Mouse (Mus musculus) forebrain, embryonic 12.5 days (tissue): Measurements from ENCODE around the gene B430218F22Rik. TPM values are rescaled to one million over a fixed set of nuclear protein-coding genes. Genes with fewer than 3 reads are reported as not detected.
A peak's percentile ranks its signal among the peaks of the same experiment; 100 is the strongest.
"Not testable (repeated sequence)": the region's sequence is repeated elsewhere in the genome, so short reads cannot be mapped to it uniquely, and the experiment has no call there.

ENCODE experiments used
- ATAC-seq: fragments of 200-750 bp; cut with Nextera tagmentation; 2 replicates; pipeline ENCODE4 v1.8.0; 2017; ENCODE audit warnings: moderate TSS enrichment; ENCODE audit not compliant: low FRiP score
- H3K27ac ChIP-seq: fragments of 300-500 bp; sonication (generic); 2 replicates; pipeline ENCODE4 v1.5.1; 2016; ENCODE audit warnings: mild to moderate bottlenecking
- H3K27me3 ChIP-seq: fragments of 300-500 bp; sonication (generic); 2 replicates; pipeline ENCODE4 v1.6.1; 2016; ENCODE audit warnings: mild to moderate bottlenecking
- H3K36me3 ChIP-seq: fragments of 300-500 bp; sonication (generic); replicated peaks from 2 replicates; pipeline ENCODE4 v1.6.1; 2016; ENCODE audit warnings: mild to moderate bottlenecking
- H3K4me1 ChIP-seq: fragments of 300-500 bp; sonication (generic); 2 replicates; pipeline ENCODE4 v1.6.1; 2016
- H3K4me2 ChIP-seq: fragments of 300-500 bp; sonication (generic); 2 replicates; pipeline ENCODE4 v1.6.1; 2016; ENCODE audit warnings: mild to moderate bottlenecking, moderate library complexity
- H3K4me3 ChIP-seq: fragments of 300-500 bp; sonication (generic); replicated peaks from 2 replicates; pipeline ENCODE4 v1.5.1; 2016; ENCODE audit warnings: mild to moderate bottlenecking
- H3K9ac ChIP-seq: fragments of 300-500 bp; sonication (generic); 2 replicates; pipeline ENCODE4 v1.6.1; 2016; ENCODE audit warnings: mild to moderate bottlenecking
- H3K9me3 ChIP-seq: fragments of 300-500 bp; sonication (generic); 2 replicates; pipeline ENCODE4 v1.6.1; 2016
- WGBS: fragments of 180-500 bp; shearing (Covaris S2); methylation state at CpG from one replicate; pipeline ENCODE4 v1.1.7; 2016; 5-methylcytosine and 5-hydroxymethylcytosine counted together
- polyA plus RNA-seq: library from polyadenylated mRNA; unstranded; fragments of >200 nt; fragmentation: Nextera tagmentation; extraction: Ambion mirVana; gene quantifications from 2 replicates; pipeline ENCODE4 v1.2.1, GENCODE M21; 2016

The B430218F22Rik gene
- 0.46 and 1.4 TPM in 2 replicates for polyA plus RNA-seq

DNA sequence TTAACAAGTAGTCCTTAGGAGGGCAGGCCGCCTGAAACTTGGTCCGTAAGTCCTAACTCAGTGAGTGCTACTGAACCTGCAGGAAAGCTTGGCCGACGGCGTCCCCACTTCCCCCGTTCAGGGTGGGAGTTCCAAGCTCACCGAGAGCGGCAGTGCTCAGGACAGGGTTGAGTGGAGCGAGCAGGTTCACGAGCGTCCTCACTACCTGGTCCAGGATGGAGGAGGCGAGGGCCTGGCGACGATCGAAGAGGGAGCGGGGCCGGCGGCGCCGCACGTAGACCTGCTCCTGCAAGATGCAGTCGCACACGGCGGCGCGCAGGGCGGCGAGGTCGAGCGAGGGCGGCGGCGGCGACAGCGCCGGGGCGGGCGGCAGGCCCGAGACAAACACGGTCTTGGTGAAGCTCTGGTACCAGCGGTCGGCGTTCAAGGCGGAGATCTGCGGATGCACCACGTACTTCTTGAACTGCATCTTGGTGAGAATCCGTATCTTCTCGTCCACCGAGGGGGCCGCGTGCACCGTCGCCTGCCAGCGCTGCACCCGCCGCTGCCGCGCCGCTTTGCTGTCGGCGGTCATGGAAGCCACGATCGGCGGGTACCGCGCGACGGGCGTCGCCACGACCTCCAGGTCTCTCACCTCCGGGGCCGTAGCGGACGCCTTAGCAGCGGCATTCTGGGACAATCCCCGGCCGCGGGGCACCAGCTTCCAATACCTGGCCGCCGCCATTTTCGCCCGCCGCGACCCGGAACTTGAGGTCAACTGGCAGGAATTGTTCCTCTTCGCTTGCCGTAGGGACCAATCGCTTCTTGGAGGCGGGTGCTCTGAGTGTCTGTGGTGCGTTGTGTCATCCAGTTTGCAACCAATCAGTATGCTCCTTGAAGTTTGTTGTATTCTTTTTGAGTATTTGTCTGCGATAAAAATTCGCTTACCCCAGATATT lies at the start of gene B430218F22Rik, which contains the start of gene Mrps30:
Gene B430218F22Rik, plus strand, starts transcription at position 120 of the 937 bp plus-strand sequence.
Gene Mrps30, minus strand, starts transcription at position 742 of the 937 bp plus-strand sequence.
- peak within 1 kb of the TSS; percentile 74 for H3K4me2 ChIP-seq
- peak within 1 kb of the TSS; percentile 83 for H3K9ac ChIP-seq
- peaks cover 8% of the 10 kb centered on the region for H3K4me1 ChIP-seq
- peak; percentile 98 for ATAC-seq
- under 1% methylated on average over 89 of the region's 93 CpGs for WGBS
- peak within 1 kb of the TSS; percentile 92 for H3K4me3 ChIP-seq
- peak within 1 kb of the TSS; percentile 80 for H3K27ac ChIP-seq
- H3K36me3 ChIP-seq: peaks cover 23% of the 10 kb centered on the region
- H3K27me3 ChIP-seq: no peaks in the 10 kb centered on the region
- H3K9me3 ChIP-seq: no peaks in the 10 kb centered on the region

DNA sequence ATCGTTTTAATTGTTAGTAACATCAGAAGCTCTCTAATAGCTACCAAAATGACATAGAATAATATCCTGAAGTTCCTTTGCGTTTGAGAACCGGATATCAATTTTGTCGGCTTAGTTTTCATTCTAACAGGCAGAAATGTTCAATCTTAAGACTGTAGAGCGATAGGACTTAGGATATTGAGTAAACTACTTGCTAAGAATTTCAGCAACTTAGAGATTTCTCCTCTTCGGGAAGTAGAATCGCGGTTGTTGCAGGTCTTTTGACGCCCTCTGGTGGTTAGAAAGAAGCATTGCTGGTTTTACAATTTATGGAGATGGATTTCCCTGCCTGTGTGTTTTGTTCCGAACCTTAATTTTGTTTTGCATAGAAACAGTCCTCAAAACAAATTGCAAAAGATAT lies 36.2 kb upstream of the B430218F22Rik start:
- H3K27me3 ChIP-seq: no peaks in the 10 kb centered on the region
- WGBS: 26% methylated on average over 10 of the region's 10 CpGs
- no peak overlapping the region for H3K4me3 ChIP-seq
- H3K9ac ChIP-seq: no peak overlapping the region
- no peak for ATAC-seq
- no peaks in the 10 kb centered on the region for H3K4me1 ChIP-seq
- no peaks in the 10 kb centered on the region for H3K36me3 ChIP-seq
- H3K9me3 ChIP-seq: no peaks in the 10 kb centered on the region
- H3K27ac ChIP-seq: no peak overlapping the region
- no peak overlapping the region for H3K4me2 ChIP-seq

DNA sequence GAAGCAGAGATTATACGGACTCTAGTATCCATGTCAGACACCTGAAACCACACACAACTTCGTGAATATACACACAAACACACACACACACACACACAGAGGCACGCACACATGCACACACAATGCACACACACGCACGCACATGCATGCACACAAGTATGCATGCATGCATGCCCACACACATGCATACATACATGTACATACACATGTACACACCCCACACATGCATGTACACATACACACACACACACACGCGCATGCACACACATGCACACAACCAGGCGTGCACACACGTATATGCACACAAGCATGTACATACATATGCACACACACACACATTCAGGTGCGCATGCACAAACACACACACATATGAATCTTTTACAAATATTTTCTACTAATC lies 35.6 kb upstream of the B430218F22Rik start:
- 89% methylated on average over 10 of the region's 10 CpGs for WGBS
- ATAC-seq: no peak

DNA sequence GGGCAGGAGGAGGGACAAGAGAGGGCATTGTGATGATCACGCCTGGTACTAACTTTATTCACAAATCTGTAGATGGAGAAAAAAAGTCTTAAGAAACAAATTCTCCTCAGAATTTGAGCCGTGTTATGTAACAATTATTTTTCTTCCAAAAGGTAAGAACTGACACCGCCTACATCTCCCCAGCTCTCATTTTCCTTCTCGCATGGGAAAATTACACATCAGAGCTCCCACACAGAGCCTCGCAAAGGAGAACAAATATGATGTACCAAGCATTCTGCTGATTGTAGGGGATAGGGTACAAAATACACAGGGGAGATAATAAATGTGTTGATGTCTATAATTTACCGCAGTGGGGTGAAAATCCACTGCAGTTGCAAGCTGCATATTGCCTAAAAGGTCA lies 23.1 kb upstream of the B430218F22Rik start:
- Histone ChIP-seq H3K27me3 (no peaks in the 10 kb centered on the region), H3K4me2 (no peak overlapping the region), H3K36me3 (no peaks in the 10 kb centered on the region), H3K9me3 (no peaks in the 10 kb centered on the region), H3K4me1 (no peaks in the 10 kb centered on the region), H3K4me3 (no peak overlapping the region), H3K9ac (no peak overlapping the region), H3K27ac (no peak overlapping the region)
- WGBS: 94% methylated on average over 6 of the region's 6 CpGs
- no peak for ATAC-seq

More for the DNA sequence above, 35.6 kb upstream of the B430218F22Rik start:
- no peaks in the 10 kb centered on the region for H3K9me3 ChIP-seq
- H3K4me1 ChIP-seq: no peaks in the 10 kb centered on the region
- H3K36me3 ChIP-seq: no peaks in the 10 kb centered on the region
- no peak overlapping the region for H3K4me3 ChIP-seq
- no peak overlapping the region for H3K9ac ChIP-seq
- no peak overlapping the region for H3K27ac ChIP-seq
- H3K4me2 ChIP-seq: no peak overlapping the region
- H3K27me3 ChIP-seq: no peaks in the 10 kb centered on the region

DNA sequence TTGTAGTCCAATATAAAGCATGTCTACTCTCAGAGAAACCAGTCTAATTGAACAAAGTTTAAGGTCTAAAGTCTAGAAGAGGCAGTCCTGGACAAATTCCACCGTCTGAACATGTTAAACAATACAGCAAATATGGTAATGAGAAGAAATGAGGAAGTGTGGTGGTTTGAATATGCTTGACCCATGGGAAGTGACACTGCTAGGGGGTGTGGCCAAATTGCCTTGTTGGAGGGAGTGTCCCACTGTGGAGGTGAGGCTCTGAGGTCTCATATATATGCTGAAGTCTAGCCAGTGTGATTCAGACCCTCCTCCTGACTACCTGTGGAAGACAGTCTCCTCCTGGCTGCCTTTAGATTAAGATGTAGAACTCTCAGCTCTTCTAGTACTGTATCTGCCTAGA lies 20.7 kb upstream of the B430218F22Rik start:
- no peak for ATAC-seq
- no peaks in the 10 kb centered on the region for H3K4me1 ChIP-seq
- H3K9me3 ChIP-seq: no peaks in the 10 kb centered on the region
- no peak overlapping the region for H3K4me3 ChIP-seq
- H3K9ac ChIP-seq: no peak overlapping the region
- H3K36me3 ChIP-seq: no peaks in the 10 kb centered on the region
- no peak overlapping the region for H3K4me2 ChIP-seq
- WGBS: 87% methylated on average over 1 of the region's 1 CpGs
- H3K27me3 ChIP-seq: no peaks in the 10 kb centered on the region
- H3K27ac ChIP-seq: no peak overlapping the region

DNA sequence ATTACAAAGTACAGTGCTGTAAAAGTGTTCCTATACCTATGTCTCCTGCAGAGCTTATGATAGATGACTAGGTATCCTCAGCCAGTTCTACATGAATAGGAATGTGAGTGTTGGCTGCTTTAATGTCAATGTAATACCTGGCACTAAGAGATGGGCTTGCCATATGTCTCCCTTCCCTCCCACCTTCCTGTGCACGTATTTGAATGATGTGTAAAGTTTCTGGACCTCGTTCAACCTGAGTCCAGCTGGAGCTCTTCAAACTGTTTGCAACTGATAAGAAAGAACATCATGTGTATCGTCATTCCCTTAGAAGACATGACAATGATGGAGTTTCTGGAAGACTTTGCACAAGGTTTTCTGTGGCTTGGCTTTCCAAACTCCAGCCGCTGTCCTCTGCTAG lies 13.6 kb upstream of the B430218F22Rik start:
- WGBS: 88% methylated on average over 4 of the region's 4 CpGs
- peaks cover 6% of the 10 kb centered on the region for H3K36me3 ChIP-seq
- no peak for ATAC-seq
- H3K27me3 ChIP-seq: no peaks in the 10 kb centered on the region
- no peak overlapping the region for H3K4me2 ChIP-seq
- H3K4me3 ChIP-seq: no peak overlapping the region
- no peaks in the 10 kb centered on the region for H3K4me1 ChIP-seq
- no peak overlapping the region for H3K9ac ChIP-seq
- no peak overlapping the region for H3K27ac ChIP-seq
- no peaks in the 10 kb centered on the region for H3K9me3 ChIP-seq

DNA sequence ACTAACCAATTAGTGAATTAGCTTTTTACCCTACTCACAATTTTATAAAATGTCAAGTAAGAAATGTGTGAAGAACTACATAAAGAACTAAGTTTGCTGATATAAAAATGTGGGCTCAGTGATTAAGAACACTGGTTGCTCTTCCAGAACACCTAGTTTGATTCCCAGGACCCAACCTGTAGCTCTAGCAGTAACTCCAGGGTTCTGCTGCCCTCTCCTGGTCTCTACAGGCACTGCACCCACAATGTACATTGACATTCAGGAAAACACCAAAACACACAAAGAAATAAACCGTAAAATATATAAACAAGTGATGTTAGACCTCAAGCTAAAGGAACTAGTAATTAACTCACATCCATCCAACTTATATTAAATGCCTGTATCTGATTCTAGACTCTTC lies 7.3 kb upstream of the B430218F22Rik start:
- no peak overlapping the region for H3K27ac ChIP-seq

DNA sequence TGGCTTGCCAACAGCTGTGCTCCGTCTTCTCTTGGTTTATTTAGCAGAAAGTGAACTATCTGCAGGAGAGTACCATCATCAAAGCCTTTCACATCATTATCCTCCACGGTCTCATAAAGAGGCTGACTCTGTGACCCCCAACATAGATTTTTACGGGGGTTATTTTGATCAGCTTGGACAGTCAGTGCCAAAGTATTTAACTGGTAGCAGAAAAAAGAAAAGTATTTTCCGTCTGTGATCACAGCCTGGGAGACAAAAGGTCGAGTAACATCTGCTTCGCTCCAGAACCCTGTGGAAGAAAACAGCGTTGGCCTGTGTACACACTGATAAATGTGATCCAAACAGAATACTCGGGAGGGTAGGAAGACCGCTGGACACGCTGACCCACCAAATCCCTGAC lies 6.0 kb upstream of the B430218F22Rik start:
- H3K4me1 ChIP-seq: no peaks in the 10 kb centered on the region
- H3K36me3 ChIP-seq: peaks cover 47% of the 10 kb centered on the region
- WGBS: 87% methylated on average over 10 of the region's 10 CpGs
- no peaks in the 10 kb centered on the region for H3K9me3 ChIP-seq
- H3K4me3 ChIP-seq: no peak overlapping the region
- H3K27me3 ChIP-seq: no peaks in the 10 kb centered on the region
- no peak overlapping the region for H3K9ac ChIP-seq
- ATAC-seq: no peak
- H3K4me2 ChIP-seq: no peak overlapping the region
- H3K27ac ChIP-seq: no peak overlapping the region

More for the DNA sequence above, 7.3 kb upstream of the B430218F22Rik start:
- no peaks in the 10 kb centered on the region for H3K4me1 ChIP-seq
- H3K4me2 ChIP-seq: no peak overlapping the region
- H3K9ac ChIP-seq: no peak overlapping the region
- peaks cover 45% of the 10 kb centered on the region for H3K36me3 ChIP-seq
- no peak overlapping the region for H3K4me3 ChIP-seq
- no peak for ATAC-seq
- H3K9me3 ChIP-seq: no peaks in the 10 kb centered on the region
- no peaks in the 10 kb centered on the region for H3K27me3 ChIP-seq
- WGBS: 72% methylated on average over 1 of the region's 1 CpGs

DNA sequence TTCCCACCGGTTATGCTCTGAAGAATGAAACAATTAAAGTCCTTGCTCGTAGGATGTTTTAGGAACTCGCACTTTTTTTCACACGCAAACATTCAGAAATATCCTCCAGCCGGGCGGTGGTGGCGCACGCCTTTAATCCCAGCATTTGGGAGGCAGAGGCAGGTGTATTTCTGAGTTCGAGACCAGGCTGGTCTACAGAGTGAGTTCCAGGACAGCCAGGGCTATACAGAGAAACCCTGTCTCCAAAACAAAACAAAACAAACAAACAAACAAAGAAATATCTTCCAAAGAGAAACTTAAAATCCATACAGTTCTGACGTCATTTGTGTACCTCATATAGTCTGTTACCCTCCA lies 995 bp downstream of the B430218F22Rik start:
- H3K4me1 ChIP-seq, H3K9me3 ChIP-seq, H3K27ac ChIP-seq, H3K9ac ChIP-seq, H3K27me3 ChIP-seq: not testable (repeated sequence)
- Histone ChIP-seq H3K4me3 (peak overlapping the region; percentile 92), H3K36me3 (peaks cover 18% of the 10 kb centered on the region), H3K4me2 (peak overlapping the region; percentile 74)
- ATAC-seq: peak; percentile 61
- 9% methylated on average over 10 of the region's 10 CpGs for WGBS

DNA sequence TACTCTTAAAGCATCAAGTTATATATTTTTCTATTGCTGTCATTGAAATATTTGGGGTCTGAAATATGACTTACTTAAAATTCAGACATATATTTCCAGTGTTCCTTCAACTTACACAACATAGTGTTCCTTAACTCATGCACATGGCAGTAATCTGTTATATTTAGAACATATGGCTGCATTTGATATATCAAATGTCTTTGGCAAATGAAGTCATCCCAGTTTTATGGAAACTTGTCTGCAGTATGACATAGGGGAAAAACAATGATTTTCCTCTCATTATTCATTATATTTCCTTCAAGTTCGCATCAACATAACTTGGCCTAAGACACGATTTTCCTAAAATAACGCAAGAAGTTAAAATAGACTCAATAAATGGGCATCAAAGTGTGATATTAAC lies 9.4 kb downstream of the B430218F22Rik start:
- H3K36me3 ChIP-seq: no peaks in the 10 kb centered on the region
- no peak overlapping the region for H3K9ac ChIP-seq
- H3K4me3 ChIP-seq: no peak overlapping the region
- no peaks in the 10 kb centered on the region for H3K9me3 ChIP-seq
- H3K4me2 ChIP-seq: no peak overlapping the region
- no peak overlapping the region for H3K27ac ChIP-seq
- H3K27me3 ChIP-seq: no peaks in the 10 kb centered on the region
- H3K4me1 ChIP-seq: no peaks in the 10 kb centered on the region
- WGBS: 91% methylated on average over 3 of the region's 3 CpGs
- ATAC-seq: no peak

DNA sequence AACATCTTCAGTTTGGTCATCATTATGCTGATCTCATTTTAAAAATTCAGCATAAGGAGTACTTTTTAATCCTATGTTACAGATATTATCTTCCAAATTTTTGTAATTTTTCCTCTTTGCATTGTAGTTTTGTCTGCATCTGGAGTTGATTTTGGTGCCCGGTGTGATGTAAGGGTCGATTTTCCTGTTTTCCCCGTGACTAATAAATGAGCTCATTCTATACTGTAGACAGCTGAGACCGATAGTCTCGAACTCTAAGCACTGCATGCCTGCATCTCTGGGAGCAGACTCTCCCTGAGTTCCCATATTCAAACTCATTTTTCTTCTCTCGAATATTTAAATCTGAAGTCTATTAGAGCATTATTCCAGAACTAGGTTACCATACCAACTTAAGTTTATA lies 13.9 kb downstream of the B430218F22Rik start:
- 75% methylated on average over 6 of the region's 6 CpGs for WGBS
- Histone ChIP-seq H3K27me3 (peaks cover 4% of the 10 kb centered on the region; the same call in 1 of the 2 replicates), H3K4me3 (no peak overlapping the region), H3K36me3 (no peaks in the 10 kb centered on the region), H3K4me1 (no peaks in the 10 kb centered on the region), H3K27ac (no peak overlapping the region), H3K9ac (no peak overlapping the region), H3K9me3 (no peaks in the 10 kb centered on the region), H3K4me2 (no peak overlapping the region)
- no peak for ATAC-seq

DNA sequence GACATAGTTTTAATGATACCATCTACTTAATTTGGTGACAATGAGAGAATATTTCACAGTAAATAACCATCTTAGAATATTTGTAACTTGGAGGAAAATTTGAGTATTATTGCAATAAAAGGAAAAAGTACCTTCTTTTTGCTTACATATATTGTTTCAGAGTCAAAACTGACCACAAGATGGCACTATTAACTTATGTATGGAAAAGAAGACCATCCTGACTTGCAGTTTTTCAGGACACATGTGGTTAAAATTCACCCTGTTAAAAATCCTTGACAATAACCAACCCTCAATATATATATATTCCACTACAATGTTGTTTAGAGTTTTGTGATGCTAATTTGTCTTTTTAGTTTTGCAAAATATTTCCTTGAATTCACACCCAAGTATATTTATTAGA lies 17.1 kb downstream of the B430218F22Rik start:
- no peaks in the 10 kb centered on the region for H3K36me3 ChIP-seq
- H3K4me2 ChIP-seq: no peak overlapping the region
- H3K27ac ChIP-seq: no peak overlapping the region
- no peaks in the 10 kb centered on the region for H3K9me3 ChIP-seq
- peaks cover 4% of the 10 kb centered on the region; the same call in 1 of the 2 replicates for H3K27me3 ChIP-seq
- no peak overlapping the region for H3K4me3 ChIP-seq
- 0 out of 2 replicates have a peak, but pooled peaks have one; percentile 23 for ATAC-seq
- H3K9ac ChIP-seq: no peak overlapping the region
- H3K4me1 ChIP-seq: no peaks in the 10 kb centered on the region
